Mouse (Mus musculus): ENCODE data around the gene Mkrn1. TPM values are rescaled to one million over a fixed set of nuclear protein-coding genes. Genes with fewer than 3 reads are reported as not detected.
A peak's percentile ranks its signal among the peaks of the same experiment; 100 is the strongest.
"Not testable (repeated sequence)": the region's sequence is repeated elsewhere in the genome, so short reads cannot be mapped to it uniquely, and the experiment has no call there.

The Mkrn1 gene
- polyA plus RNA-seq, 1 experiment from 2014 or later, result 56.4 TPM

- H3K27me3 ChIP-seq, result 0 out of 2 replicates have a peak, but pooled peaks cover 3% of the 10 kb centered on the region
- no peaks in the 10 kb centered on the region for H3K4me1 ChIP-seq
- H3K27ac ChIP-seq, result no peak overlapping the region
- H3K36me3 ChIP-seq, result no peaks in the 10 kb centered on the region
- H3K4me3 ChIP-seq, result no peak overlapping the region
- no peaks in the 10 kb centered on the region for H3K9me3 ChIP-seq
- H3K4me2 ChIP-seq (replicated peaks), result no peak overlapping the region
- ATAC-seq (ENCODE audit: insufficient number of reproducible peaks, insufficient read depth, low FRiP score, low TSS enrichment), result no peak
- H3K9ac ChIP-seq, result no peak overlapping the region
- 66% methylated on average over 4 of the region's 4 CpGs for WGBS
Measured at GRCm38 (mm10) chr6:39427276-39428003, 7.2 kb upstream of the Mkrn1 start.

- peaks cover 7% of the 10 kb centered on the region; the same call in 1 of the 2 replicates for H3K27me3 ChIP-seq
- no peak overlapping the region for H3K9ac ChIP-seq
- H3K4me2 ChIP-seq (replicated peaks), result no peak overlapping the region
- H3K9me3 ChIP-seq, result no peaks in the 10 kb centered on the region
- no peak overlapping the region for H3K27ac ChIP-seq
- no peaks in the 10 kb centered on the region for H3K36me3 ChIP-seq
- ATAC-seq (ENCODE audit: insufficient number of reproducible peaks, insufficient read depth, low FRiP score, low TSS enrichment), result no peak
- H3K4me1 ChIP-seq, result no peaks in the 10 kb centered on the region
- H3K4me3 ChIP-seq, result no peak overlapping the region
- 81% methylated on average over 4 of the region's 4 CpGs for WGBS
Measured at GRCm38 (mm10) chr6:39426725-39427124, 6.5 kb upstream of the Mkrn1 start.

DNA sequence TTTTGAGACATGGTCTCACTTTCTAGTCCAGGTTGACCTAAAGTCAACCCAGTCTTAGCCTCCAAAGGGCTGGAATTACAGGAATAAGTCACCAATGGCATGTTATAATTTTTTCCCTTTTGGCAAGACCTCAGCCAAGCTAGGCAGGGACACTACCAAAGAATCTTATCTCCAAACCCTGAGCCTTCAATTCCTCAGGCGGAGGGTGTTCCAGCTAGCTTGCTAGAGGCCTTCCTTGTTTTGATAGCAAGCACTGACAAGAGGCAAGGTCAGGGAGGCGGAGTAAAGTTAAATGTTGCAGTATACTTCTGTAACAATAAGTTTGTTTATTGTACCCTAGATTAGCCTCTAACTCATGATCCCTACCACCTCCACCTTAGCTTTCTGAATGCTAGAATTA is 4.9 kb upstream of the Mkrn1 start:
- no peaks in the 10 kb centered on the region for H3K4me1 ChIP-seq
- ATAC-seq (ENCODE audit: insufficient number of reproducible peaks, insufficient read depth, low FRiP score, low TSS enrichment), result no peak
- 75% methylated on average over 2 of the region's 2 CpGs for WGBS

DNA sequence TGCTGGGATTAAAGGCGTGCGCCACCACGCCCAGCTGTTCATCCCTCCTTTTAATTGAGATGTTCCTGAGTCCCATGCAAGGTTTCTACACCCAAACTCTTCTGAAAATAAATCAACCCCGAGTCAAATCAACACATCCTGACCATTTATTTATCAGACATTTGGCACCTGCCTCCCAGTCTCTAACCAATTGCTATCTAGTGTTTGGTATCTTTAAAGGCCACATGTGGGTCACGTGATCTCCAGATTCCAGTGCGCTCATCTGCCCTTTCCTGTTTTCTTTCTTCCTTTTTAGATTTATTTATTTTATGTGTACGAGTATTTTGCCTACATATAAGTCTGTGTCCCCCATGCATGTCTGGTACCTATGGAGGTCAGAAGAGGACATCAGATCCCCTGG is 3.4 kb upstream of the Mkrn1 start:
- H3K4me3 ChIP-seq, result no peak overlapping the region
- H3K27me3 ChIP-seq, result peaks cover 7% of the 10 kb centered on the region; the same call in 1 of the 2 replicates
- 88% methylated on average over 7 of the region's 7 CpGs for WGBS
- no peak for ATAC-seq (ENCODE audit: insufficient number of reproducible peaks, insufficient read depth, low FRiP score, low TSS enrichment)
- H3K36me3 ChIP-seq, result no peaks in the 10 kb centered on the region
- H3K9ac ChIP-seq, result no peak overlapping the region
- H3K4me2 ChIP-seq (replicated peaks), result no peak overlapping the region
- H3K9me3 ChIP-seq, result no peaks in the 10 kb centered on the region
- 0 out of 2 replicates have a peak, but pooled peaks cover 5% of the 10 kb centered on the region for H3K4me1 ChIP-seq
- H3K27ac ChIP-seq, result no peak overlapping the region

More for the DNA sequence above, 4.9 kb upstream of the Mkrn1 start:
- Histone ChIP-seq H3K9me3 (no peaks in the 10 kb centered on the region), H3K9ac (no peak overlapping the region), H3K4me3 (no peak overlapping the region), H3K27ac (no peak overlapping the region), H3K27me3 (peaks cover 7% of the 10 kb centered on the region; the same call in 1 of the 2 replicates), H3K4me2 (replicated peaks) (no peak overlapping the region), H3K36me3 (no peaks in the 10 kb centered on the region)

GRCm38 (mm10) chr6:39423130-39423551 is 2.9 kb upstream of the Mkrn1 start:
- 72% methylated on average over 6 of the region's 6 CpGs for WGBS
- Histone ChIP-seq H3K9ac (no peak overlapping the region), H3K4me3 (no peak overlapping the region), H3K4me1 (0 out of 2 replicates have a peak, but pooled peaks cover 5% of the 10 kb centered on the region), H3K36me3 (no peaks in the 10 kb centered on the region), H3K27ac (no peak overlapping the region), H3K9me3 (no peaks in the 10 kb centered on the region), H3K27me3 (peaks cover 10% of the 10 kb centered on the region), H3K4me2 (replicated peaks) (no peak overlapping the region)
- no peak for ATAC-seq (ENCODE audit: insufficient number of reproducible peaks, insufficient read depth, low FRiP score, low TSS enrichment)

GRCm38 (mm10) chr6:39420867-39421266 is 605 bp upstream of the Mkrn1 start:
- 51% methylated on average over 4 of the region's 4 CpGs for WGBS
- peaks cover 16% of the 10 kb centered on the region for H3K27me3 ChIP-seq
- no peak overlapping the region for H3K27ac ChIP-seq
- H3K9me3 ChIP-seq, result no peaks in the 10 kb centered on the region
- no peak overlapping the region for H3K4me3 ChIP-seq
- H3K4me1 ChIP-seq, result 0 out of 2 replicates have a peak, but pooled peaks cover 5% of the 10 kb centered on the region
- H3K9ac ChIP-seq, result no peak overlapping the region
- ATAC-seq (ENCODE audit: insufficient number of reproducible peaks, insufficient read depth, low FRiP score, low TSS enrichment), result no peak
- H3K4me2 ChIP-seq (replicated peaks), result no peak overlapping the region
- H3K36me3 ChIP-seq, result no peaks in the 10 kb centered on the region

DNA sequence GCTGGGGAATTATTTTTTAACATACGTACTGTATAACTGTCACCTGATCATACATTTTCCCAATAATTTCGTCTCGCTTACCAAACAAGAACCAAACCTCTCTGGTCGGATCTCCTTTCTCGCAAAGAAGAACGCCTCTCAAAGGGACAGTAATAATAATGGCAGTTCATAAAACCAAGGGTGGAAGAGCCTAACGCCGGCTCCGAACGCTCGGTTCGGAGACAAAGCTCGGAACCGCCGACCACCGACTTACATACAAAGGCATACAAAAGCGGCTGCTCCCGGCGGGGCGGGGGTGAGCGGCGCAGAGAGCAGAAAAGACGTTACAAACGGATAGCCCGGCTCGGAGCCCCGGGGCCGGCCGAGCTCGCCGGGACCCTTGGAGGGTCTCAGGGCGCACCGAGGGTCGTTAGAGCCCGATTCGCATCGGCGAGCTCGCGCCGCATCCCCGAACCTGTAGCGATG is 844 bp downstream of the Mkrn1 start:
- Histone ChIP-seq H3K27ac (peak overlapping the region; percentile 82), H3K27me3 (peaks cover 16% of the 10 kb centered on the region), H3K36me3 (no peaks in the 10 kb centered on the region), H3K4me3 (peak overlapping the region; percentile 94), H3K9ac (peak overlapping the region; percentile 76), H3K4me2 (replicated peaks) (peak overlapping the region; percentile 64), H3K4me1 (0 out of 2 replicates have a peak, but pooled peaks cover 5% of the 10 kb centered on the region), H3K9me3 (no peaks in the 10 kb centered on the region)
- WGBS, result under 1% methylated on average over 43 of the region's 43 CpGs
- no peak for ATAC-seq (ENCODE audit: insufficient number of reproducible peaks, insufficient read depth, low FRiP score, low TSS enrichment)

- not testable (repeated sequence) for H3K27me3 ChIP-seq; ATAC-seq (ENCODE audit: insufficient number of reproducible peaks, insufficient read depth, low FRiP score, low TSS enrichment); H3K9me3 ChIP-seq; H3K27ac ChIP-seq; H3K4me1 ChIP-seq; H3K9ac ChIP-seq; H3K36me3 ChIP-seq; H3K4me2 ChIP-seq (replicated peaks); H3K4me3 ChIP-seq
Measured at GRCm38 (mm10) chr6:39416654-39417053, 3.6 kb downstream of the Mkrn1 start.

GRCm38 (mm10) chr6:39415762-39416161 is 4.5 kb downstream of the Mkrn1 start:
- no peak overlapping the region for H3K4me3 ChIP-seq
- no peaks in the 10 kb centered on the region for H3K9me3 ChIP-seq
- ATAC-seq (ENCODE audit: insufficient number of reproducible peaks, insufficient read depth, low FRiP score, low TSS enrichment), result no peak
- no peak overlapping the region for H3K4me2 ChIP-seq (replicated peaks)
- 0 out of 2 replicates have a peak, but pooled peaks cover 5% of the 10 kb centered on the region for H3K4me1 ChIP-seq
- WGBS, result 48% methylated on average over 3 of the region's 5 CpGs
- no peaks in the 10 kb centered on the region for H3K36me3 ChIP-seq
- H3K9ac ChIP-seq, result no peak overlapping the region
- H3K27me3 ChIP-seq, result peaks cover 9% of the 10 kb centered on the region
- no peak overlapping the region for H3K27ac ChIP-seq

DNA sequence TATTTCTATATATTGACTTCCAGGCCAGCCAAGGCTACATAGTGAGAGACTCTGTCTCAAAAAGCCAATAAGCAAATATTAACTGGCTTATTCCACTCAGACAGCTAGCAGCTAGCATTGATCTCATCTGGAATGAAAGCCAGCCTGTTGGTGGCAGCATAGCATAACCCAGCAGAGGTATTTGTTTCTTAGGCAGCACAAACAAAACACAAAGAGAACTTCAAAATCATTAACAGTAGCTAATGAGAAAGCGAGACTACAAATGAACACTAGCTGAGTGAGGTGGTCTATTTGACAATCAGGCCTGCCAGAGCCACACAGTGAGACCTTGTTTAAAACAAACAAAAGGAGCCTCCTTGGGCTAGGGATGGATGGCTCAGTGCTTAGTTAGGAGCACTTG is 6.2 kb downstream of the Mkrn1 start:
- no peak overlapping the region for H3K4me3 ChIP-seq
- WGBS, result 77% methylated on average over 1 of the region's 1 CpGs
- H3K27ac ChIP-seq, result no peak overlapping the region
- H3K4me2 ChIP-seq (replicated peaks), result no peak overlapping the region
- no peak for ATAC-seq (ENCODE audit: insufficient number of reproducible peaks, insufficient read depth, low FRiP score, low TSS enrichment)
- no peak overlapping the region for H3K9ac ChIP-seq
- H3K36me3 ChIP-seq, result 0 out of 2 replicates have a peak, but pooled peaks cover 2% of the 10 kb centered on the region
- H3K4me1 ChIP-seq, result 0 out of 2 replicates have a peak, but pooled peaks cover 3% of the 10 kb centered on the region
- H3K27me3 ChIP-seq, result peaks cover 9% of the 10 kb centered on the region
- no peaks in the 10 kb centered on the region for H3K9me3 ChIP-seq

DNA sequence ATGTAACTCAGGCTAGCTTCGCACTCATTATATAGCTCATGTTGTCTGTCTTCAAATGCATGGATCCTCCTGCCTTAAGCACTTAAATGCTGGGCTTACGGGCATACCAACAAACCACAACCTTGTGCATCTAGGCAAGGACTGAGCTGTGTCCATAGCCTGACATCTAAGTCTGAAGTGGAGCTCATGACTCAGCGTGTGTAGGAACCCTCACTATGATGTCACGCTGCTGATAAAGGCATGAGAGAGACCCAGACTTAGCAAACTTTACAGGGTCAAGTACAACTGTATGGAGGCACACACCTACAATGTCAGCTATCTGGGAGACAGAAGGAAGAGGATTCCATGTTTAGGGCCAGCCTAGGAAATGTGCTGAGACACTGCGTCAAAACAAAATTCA is 13.8 kb downstream of the Mkrn1 start:
- no peak overlapping the region for H3K27ac ChIP-seq
- ATAC-seq (ENCODE audit: insufficient number of reproducible peaks, insufficient read depth, low FRiP score, low TSS enrichment), result no peak
- 0 out of 2 replicates have a peak, but pooled peaks cover 12% of the 10 kb centered on the region for H3K36me3 ChIP-seq
- H3K4me2 ChIP-seq (replicated peaks), result no peak overlapping the region
- WGBS, result 93% methylated on average over 5 of the region's 5 CpGs
- H3K27me3 ChIP-seq, result no peaks in the 10 kb centered on the region
- H3K4me1 ChIP-seq, result no peaks in the 10 kb centered on the region
- no peak overlapping the region for H3K4me3 ChIP-seq
- H3K9ac ChIP-seq, result no peak overlapping the region
- no peaks in the 10 kb centered on the region for H3K9me3 ChIP-seq

DNA sequence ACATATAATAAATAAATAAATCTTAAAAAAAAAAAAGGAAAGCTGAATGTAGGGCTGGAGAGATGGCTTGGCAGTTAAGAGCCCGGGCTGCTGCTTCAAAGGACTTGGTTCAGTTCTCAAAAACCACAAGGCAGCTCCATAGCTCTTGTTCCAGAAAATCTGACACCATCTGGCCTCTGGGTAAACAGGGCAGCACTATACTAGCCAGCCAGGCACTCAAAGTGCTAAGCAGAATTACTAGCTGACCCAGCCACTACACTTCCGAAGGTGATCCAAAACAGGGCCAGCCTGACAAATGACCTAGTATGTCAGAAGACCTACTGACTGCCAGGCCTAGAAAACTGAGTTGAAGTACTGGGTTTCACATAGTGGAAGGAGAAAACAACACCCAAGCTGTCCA is 17.1 kb downstream of the Mkrn1 start:
- no peak for ATAC-seq (ENCODE audit: insufficient number of reproducible peaks, insufficient read depth, low FRiP score, low TSS enrichment)
- no peaks in the 10 kb centered on the region for H3K9me3 ChIP-seq
- H3K36me3 ChIP-seq, result peaks cover 17% of the 10 kb centered on the region
- H3K4me1 ChIP-seq, result no peaks in the 10 kb centered on the region
- no peak overlapping the region for H3K9ac ChIP-seq
- H3K27ac ChIP-seq, result no peak overlapping the region
- 85% methylated on average over 2 of the region's 2 CpGs for WGBS
- no peak overlapping the region for H3K4me2 ChIP-seq (replicated peaks)
- no peak overlapping the region for H3K4me3 ChIP-seq
- H3K27me3 ChIP-seq, result no peaks in the 10 kb centered on the region
